Mouse (Mus musculus) embryo, embryonic 11.5 days (tissue): ENCODE measurements around the gene Fam19a3.
"Not testable (repeated sequence)": the region's sequence is repeated elsewhere in the genome, so short reads cannot be mapped to it uniquely, and the experiment has no call there.

Source experiments
- DNase-seq: peaks from one replicate; pipeline ENCODE4 v3.0.0-alpha.2; 2012; ENCODE audit warnings: low read depth, low spot score

The Fam19a3 gene

DNA sequence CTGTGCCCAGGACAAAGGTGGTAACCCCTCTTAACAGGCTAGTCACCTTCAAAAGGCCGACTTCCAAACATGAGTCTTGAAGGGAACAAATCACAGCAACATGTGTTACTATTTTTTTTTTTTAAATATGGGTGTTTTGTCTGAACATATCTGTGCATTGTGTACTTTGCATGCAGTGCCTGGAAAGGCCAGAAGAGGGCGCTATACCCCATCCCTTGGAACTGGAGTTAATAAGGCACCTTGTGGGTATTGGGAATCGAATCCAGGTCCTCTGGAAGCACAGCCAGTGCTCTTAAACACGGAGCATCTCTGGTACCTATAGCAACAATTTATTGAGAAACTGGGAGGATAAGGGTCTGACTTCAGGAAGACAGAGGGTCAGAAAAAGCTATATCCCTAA lies 16.6 kb downstream of the Fam19a3 start:
- no peak for DNase-seq

- DNase-seq, result not testable (repeated sequence)
Observed at GRCm38 (mm10) chr3:104762103-104762863, 19.4 kb downstream of the Fam19a3 start.

DNA sequence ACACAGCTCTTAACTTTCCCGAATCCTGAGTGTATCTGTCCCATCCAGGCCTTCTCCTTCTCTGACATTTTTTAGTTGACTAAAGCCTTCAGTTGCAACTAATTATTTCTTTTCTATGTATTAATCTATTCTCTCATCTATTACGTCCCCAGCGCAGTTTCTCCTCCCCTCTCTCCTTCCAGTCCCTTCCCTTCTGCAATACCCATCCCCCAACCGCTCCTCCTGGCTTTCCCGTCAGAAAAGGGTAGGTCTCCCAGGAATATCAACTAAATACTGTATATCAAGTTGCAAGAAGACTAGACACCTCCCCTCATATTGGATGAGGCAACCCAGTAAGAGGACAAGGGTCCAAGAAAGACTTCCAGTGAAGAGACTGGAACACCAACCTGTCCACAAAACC lies 22.8 kb downstream of the Fam19a3 start:
- no peak for DNase-seq

- peak; percentile 80 for DNase-seq
Observed at GRCm38 (mm10) chr3:104758406-104758805, 23.2 kb downstream of the Fam19a3 start.

- not testable (repeated sequence) for DNase-seq
Observed at GRCm38 (mm10) chr3:104752845-104753244, 28.8 kb downstream of the Fam19a3 start.

GRCm38 (mm10) chr3:104743864-104744263 lies 37.8 kb downstream of the Fam19a3 start:
- no peak for DNase-seq

- no peak for DNase-seq
Observed at GRCm38 (mm10) chr3:104743161-104743560, 38.5 kb downstream of the Fam19a3 start.

DNA sequence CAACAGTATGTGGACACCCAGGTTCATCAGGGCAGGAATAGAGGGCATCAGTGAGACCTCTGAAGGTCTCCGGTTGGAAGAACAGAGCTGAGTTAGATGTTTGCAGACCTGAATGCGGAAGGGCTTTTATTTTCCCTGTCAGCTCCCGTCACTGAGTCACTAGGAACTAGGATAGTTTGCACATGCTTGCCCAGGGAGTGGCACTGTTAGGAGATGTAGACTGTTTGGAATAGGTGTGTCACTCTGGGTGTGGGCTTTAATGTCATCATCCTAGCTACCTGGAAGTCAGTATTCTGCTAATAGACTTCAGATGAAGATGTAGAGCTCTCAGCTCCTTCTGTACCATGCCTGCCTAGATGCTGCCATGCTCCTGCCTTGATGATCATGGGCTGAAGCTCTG lies 39.7 kb downstream of the Fam19a3 start:
- no peak for DNase-seq

DNA sequence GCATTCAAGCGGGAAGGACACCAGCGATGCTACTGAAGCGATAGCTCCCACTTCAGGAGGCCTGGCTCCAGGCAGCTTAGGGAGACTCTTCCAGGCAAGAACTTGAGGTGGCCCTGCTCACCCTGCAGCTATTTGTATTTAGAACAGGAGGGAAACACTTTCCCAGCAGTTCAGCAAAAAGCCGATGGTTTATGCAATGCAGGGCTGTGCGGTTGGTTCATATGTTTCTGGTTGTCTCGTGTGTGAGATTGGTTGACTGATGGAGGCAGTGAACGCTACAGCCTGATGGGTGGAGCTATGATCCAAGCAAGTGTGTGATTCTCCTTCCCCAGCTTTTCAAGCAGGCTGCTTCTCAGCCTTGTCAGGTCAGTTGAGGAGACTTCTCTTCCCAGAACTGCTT lies 47.0 kb downstream of the Fam19a3 start:
- DNase-seq, result no peak

DNA sequence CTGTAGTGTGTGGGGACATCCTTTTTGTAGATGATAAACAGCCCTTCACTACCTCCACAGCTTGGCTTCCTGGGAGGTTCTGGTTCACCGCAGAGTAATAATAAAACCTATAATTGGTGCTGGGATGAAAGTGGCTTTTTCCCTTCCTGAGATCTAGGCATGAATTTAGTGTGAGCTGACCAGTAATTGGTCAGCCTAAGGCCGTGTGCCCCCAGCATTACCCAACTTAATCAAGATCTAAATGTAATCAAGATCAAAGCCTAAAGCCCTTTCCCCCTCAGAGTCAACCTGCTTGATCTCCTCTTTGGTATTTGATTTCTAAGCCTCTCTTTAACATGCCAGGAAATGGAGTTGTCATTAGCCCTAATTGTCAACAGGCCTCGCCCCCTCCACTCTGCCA lies 48.7 kb downstream of the Fam19a3 start:
- no peak for DNase-seq

- no peak for DNase-seq
Observed at GRCm38 (mm10) chr3:104729270-104729839, 52.3 kb downstream of the Fam19a3 start.
